Mouse (Mus musculus) liver, embryonic 14.5 days (tissue): ENCODE measurements around the gene Ccnt1.

ENCODE experiments used
- CTCF ChIP-seq: IDR thresholded peaks from 2 replicates; pipeline ENCODE4 v1.5.1; 2016; ENCODE audit warnings: antibody characterized with exemption, low read depth, control low read depth
- EP300 ChIP-seq: IDR thresholded peaks from 2 replicates; pipeline ENCODE4 v1.6.1; 2016; ENCODE audit warnings: antibody characterized with exemption, low read depth

DNA sequence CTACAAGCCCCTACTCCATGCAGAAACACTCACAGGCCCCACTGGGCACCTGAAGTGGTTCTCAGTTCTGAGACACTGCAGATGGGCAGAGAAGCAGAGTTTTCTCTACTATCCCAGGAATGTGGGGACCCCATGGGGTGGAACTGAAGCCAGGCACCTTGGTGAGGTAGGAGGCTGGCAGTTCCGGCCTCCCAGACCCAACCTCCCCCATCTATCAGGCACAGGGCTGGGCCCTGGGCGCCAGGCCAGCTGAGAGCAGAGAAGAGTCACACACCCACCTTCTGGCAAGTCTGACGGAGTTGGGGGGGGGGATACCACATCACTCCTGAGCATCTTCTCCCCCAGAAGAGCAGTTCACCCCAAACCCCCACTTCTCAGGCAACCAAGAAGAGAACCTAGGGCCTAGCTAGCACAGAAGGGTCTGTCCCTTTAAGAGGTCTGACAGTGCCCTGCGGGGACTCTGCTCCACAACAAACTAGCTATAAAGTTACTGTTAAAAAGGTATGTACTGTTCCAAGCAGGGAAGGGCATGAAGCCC, 32.3 kb upstream of the Ccnt1 start:
- no peak for TF ChIP-seq CTCF
- no peak for TF ChIP-seq EP300
